Comparison of ENCODE assay signal across 39 mouse cellular contexts in genomic region chr1:191166189-191166588, GRCm38 (mm10). TPM values are rescaled to one million over a fixed set of nuclear protein-coding genes. Genes with fewer than 3 reads are reported as not detected.
DNase-seq lines count a peak whose midpoint lies in the region; ATAC-seq lines count a peak whose summit lies in the region.
"Had no signal": no experiment of that assay in that cellular context is flagged by ENCODE, and none has a peak within 500 bp of the region (broad histone marks: within the 10 kb centered on the region; RNA-seq: fewer than 3 reads in every experiment).

No protein-coding gene starts in this region.

- H3K9ac ChIP-seq in kidney, embryonic 16.5 days (replicated peaks; ENCODE audit: low read length), result no peak overlapping the region
- H3K9ac ChIP-seq in hindbrain, embryonic 16.5 days (ENCODE audit: low read depth, low read length), result no peak overlapping the region
- H3K9ac ChIP-seq: embryonic facial prominence, embryonic 13.5 days; forebrain, embryonic 15.5 days; hindbrain, embryonic 14.5 days; liver, embryonic 15.5 days; lung, embryonic 15.5 days; stomach, embryonic 15.5 days had no signal

- no peak for ATAC-seq in kidney, embryonic 16.5 days (ENCODE audit: low FRiP score, low TSS enrichment)
- ATAC-seq in megakaryocyte, adult 5-6 weeks (ENCODE audit: poor library complexity, severe bottlenecking), result peak; percentile 59
- no peak for ATAC-seq in hindbrain, embryonic 16.5 days
- ATAC-seq: inflammation-experienced regulatory T-cells, adult 6 months; Patski had no signal

- H3K27me3 ChIP-seq in kidney, embryonic 16.5 days (ENCODE audit: insufficient read depth, low read length), result no peaks in the 10 kb centered on the region
- no peaks in the 10 kb centered on the region for H3K27me3 ChIP-seq in hindbrain, embryonic 16.5 days (replicated peaks; ENCODE audit: control insufficient read depth, insufficient read depth, low read length)
- H3K27me3 ChIP-seq: embryonic facial prominence, embryonic 13.5 days; forebrain, embryonic 15.5 days; liver, embryonic 15.5 days; lung, embryonic 15.5 days; Patski; stomach, embryonic 15.5 days had no signal

- H3K36me3 ChIP-seq in kidney, embryonic 16.5 days (ENCODE audit: insufficient read depth, low read length), result no peaks in the 10 kb centered on the region
- H3K36me3 ChIP-seq in hindbrain, embryonic 16.5 days (ENCODE audit: control insufficient read depth, insufficient read depth, low read length), result no peaks in the 10 kb centered on the region
- H3K36me3 ChIP-seq: embryonic facial prominence, embryonic 13.5 days; forebrain, embryonic 10.5 days; forebrain, embryonic 15.5 days; liver, embryonic 15.5 days; lung, embryonic 15.5 days; stomach, embryonic 15.5 days had no signal

- H3K9me3 ChIP-seq in kidney, embryonic 16.5 days (ENCODE audit: low read length), result no peaks in the 10 kb centered on the region
- H3K9me3 ChIP-seq in hindbrain, embryonic 16.5 days (ENCODE audit: control insufficient read depth, low read length), result no peaks in the 10 kb centered on the region
- H3K9me3 ChIP-seq: embryonic facial prominence, embryonic 13.5 days; forebrain, embryonic 10.5 days; forebrain, embryonic 15.5 days; liver, embryonic 15.5 days; lung, embryonic 15.5 days; stomach, embryonic 15.5 days had no signal

- 0 out of 2 replicates have a peak overlapping the region, but pooled peaks have one; percentile 35 for H3K27ac ChIP-seq in kidney, embryonic 16.5 days (ENCODE audit: low read length)
- no peak overlapping the region for H3K27ac ChIP-seq in hindbrain, embryonic 16.5 days (ENCODE audit: low read depth, low read length)
- H3K27ac ChIP-seq: embryonic facial prominence, embryonic 13.5 days; forebrain, embryonic 10.5 days; forebrain, embryonic 15.5 days; gastrocnemius, adult 2 months; hindbrain, embryonic 14.5 days; liver, embryonic 15.5 days; lung, embryonic 15.5 days; stomach, embryonic 15.5 days had no signal

- peak; percentile 13 for DNase-seq in adrenal gland, postnatal 10 days
- no peak for DNase-seq in adrenal gland, adult 2 months
- DNase-seq in kidney, adult 9 months, result no peak
- DNase-seq in embryo, embryonic 11 days, result no peak
- DNase-seq: adrenal gland, adult 8-10 months; cerebellum, adult 11 months; cerebellum, adult 9-10 months; cerebellum, postnatal 36 days; gastrocnemius, adult 2 months; heart, postnatal 4 days; kidney, adult 8-10 months; kidney, postnatal 14 days; liver; lung, postnatal 4 days; right cerebral cortex, postnatal 25 days; thymus, postnatal 14 days had no signal

- H3K4me3 ChIP-seq in kidney, embryonic 16.5 days (ENCODE audit: low read length), result no peak overlapping the region
- H3K4me3 ChIP-seq in hindbrain, embryonic 16.5 days (ENCODE audit: low read length), result no peak overlapping the region
- H3K4me3 ChIP-seq: embryonic facial prominence, embryonic 13.5 days; forebrain, embryonic 10.5 days; forebrain, embryonic 15.5 days; gastrocnemius, adult 2 months; liver, embryonic 15.5 days; lung, embryonic 15.5 days; stomach, embryonic 15.5 days had no signal

- 76% methylated on average over 4 of the region's 4 CpGs for WGBS in kidney, embryonic 16.5 days
- WGBS in hindbrain, embryonic 16.5 days, result 81% methylated on average over 4 of the region's 4 CpGs

- H3K4me2 ChIP-seq in kidney, embryonic 16.5 days (replicated peaks; ENCODE audit: low read depth, low read length), result no peak overlapping the region
- no peak overlapping the region for H3K4me2 ChIP-seq in hindbrain, embryonic 16.5 days (ENCODE audit: low read length)
- H3K4me2 ChIP-seq: embryonic facial prominence, embryonic 13.5 days; forebrain, embryonic 15.5 days; heart, embryonic 11.5 days; hindbrain, embryonic 14.5 days; liver, embryonic 15.5 days; lung, embryonic 15.5 days; stomach, embryonic 15.5 days had no signal

- H3K4me1 ChIP-seq in kidney, embryonic 16.5 days (ENCODE audit: insufficient read depth, low read length), result no peaks in the 10 kb centered on the region
- no peaks in the 10 kb centered on the region; the same call in 1 of the 2 replicates for H3K4me1 ChIP-seq in hindbrain, embryonic 16.5 days (ENCODE audit: control insufficient read depth, insufficient read depth, low read depth, low read length)
- H3K4me1 ChIP-seq: liver, embryonic 15.5 days; lung, embryonic 15.5 days; stomach, embryonic 15.5 days had no signal

RNA-seq across cellular contexts. Expression of gene Fam71a, which starts 1.6 kb away (rescaled TPM):
- total RNA-seq in adrenal gland, postnatal 10 days (2021), result not detected
- total RNA-seq in adrenal gland, adult 2 months (2021), result not detected
- not detected in 2 replicates for polyA plus RNA-seq in adrenal gland, adult 2 months (2012; rRNA removed)
- polyA plus RNA-seq in kidney, embryonic 16.5 days (2015; fragmentation: Nextera tagmentation; extraction: Ambion mirVana), result not detected in 2 replicates
- total RNA-seq in megakaryocyte, adult 5-6 weeks (2015), result 0.14 and 0.49 TPM in 2 replicates
- 0.24 TPM in 1 of 2 replicates, not detected in the other for total RNA-seq in megakaryocyte, adult 5-6 weeks (2017)
- polyA plus RNA-seq in hindbrain, embryonic 16.5 days (2015; fragmentation: Nextera tagmentation; extraction: Ambion mirVana), result not detected in 2 replicates
- total RNA-seq: adrenal gland, adult 8-10 months; gastrocnemius, adult 2 months; gastrocnemius, postnatal 4 days; heart, postnatal 4 days; layer of hippocampus, postnatal 10 days; left cerebral cortex, adult 18-20 months; left cerebral cortex, postnatal 14 days; MEL had no signal
- polyA plus RNA-seq: embryonic facial prominence, embryonic 13.5 days; forebrain, embryonic 10.5 days; forebrain, embryonic 15.5 days; heart, embryonic 11.5 days; heart, embryonic 16.5 days; hindbrain, embryonic 14.5 days; inflammation-experienced regulatory T-cells, adult 6 months; limb, embryonic 11.5 days; liver, embryonic 15.5 days; lung, embryonic 15.5 days; midbrain, embryonic 14.5 days; neural tube, embryonic 11.5 days; stomach, embryonic 15.5 days; urinary bladder, adult 2 months had no signal

RNA-seq across cellular contexts. Expression of gene Atf3, which starts 51.6 kb away (rescaled TPM):
- 1 to 10 TPM; 1.2 to 5.4 TPM for total RNA-seq in adrenal gland, postnatal 10 days (2021)
- total RNA-seq in adrenal gland, adult 2 months (2021), result 1 to 10 TPM; 3.0 to 3.6 TPM
- 1.1 and 2.8 TPM in 2 replicates for polyA plus RNA-seq in adrenal gland, adult 2 months (2012; rRNA removed)
- 4.1 and 4.4 TPM in 2 replicates for polyA plus RNA-seq in kidney, embryonic 16.5 days (2015; fragmentation: Nextera tagmentation; extraction: Ambion mirVana)
- total RNA-seq in megakaryocyte, adult 5-6 weeks (2015), result 15.5 and 38.2 TPM in 2 replicates
- total RNA-seq in megakaryocyte, adult 5-6 weeks (2017), result 19.3 and 57.2 TPM in 2 replicates
- 1.7 and 2.1 TPM in 2 replicates for polyA plus RNA-seq in hindbrain, embryonic 16.5 days (2015; fragmentation: Nextera tagmentation; extraction: Ambion mirVana)
- polyA plus RNA-seq: inflammation-experienced regulatory T-cells, adult 6 months had no signal
